Mouse (Mus musculus) liver, embryonic 14.5 days (tissue): ENCODE measurements around the gene Car15.

Source experiments
- CTCF ChIP-seq: IDR thresholded peaks from 2 replicates; pipeline ENCODE4 v1.5.1; 2016; ENCODE audit warnings: antibody characterized with exemption, low read depth, control low read depth
- EP300 ChIP-seq: IDR thresholded peaks from 2 replicates; pipeline ENCODE4 v1.6.1; 2016; ENCODE audit warnings: antibody characterized with exemption, low read depth

GRCm38 (mm10) chr16:17865293-17865692 is 27.1 kb upstream of the Car15 start:
- TF ChIP-seq CTCF (no peak), EP300 (no peak)
